In genomic region chr5:17680862-17681261, GRCm38 (mm10) we compare ENCODE assay signal across 30 mouse cellular contexts.
"Had no signal": no experiment of that assay in that cellular context is flagged by ENCODE, and none has a peak within 500 bp of the region (broad histone marks: within the 10 kb centered on the region; RNA-seq: fewer than 3 reads in every experiment).

No protein-coding gene starts in this region.

- ATAC-seq: liver, postnatal 0 days; lung, postnatal 0 days; midbrain, embryonic 13.5 days; midbrain, embryonic 15.5 days; midbrain, embryonic 16.5 days had no signal

- H3K4me3 ChIP-seq: left cerebral cortex, adult 2 months; limb, embryonic 10.5 days; limb, embryonic 12.5 days; limb, embryonic 13.5 days; limb, embryonic 15.5 days; liver, embryonic 15.5 days; lung, embryonic 15.5 days; megakaryocyte, embryonic 14.5 days; midbrain, embryonic 10.5 days; midbrain, embryonic 12.5 days; midbrain, embryonic 13.5 days; midbrain, embryonic 15.5 days; myocyte; neural tube, embryonic 12.5 days; neural tube, embryonic 13.5 days had no signal

- H3K27me3 ChIP-seq: limb, embryonic 12.5 days; limb, embryonic 13.5 days; limb, embryonic 15.5 days; liver, embryonic 15.5 days; lung, embryonic 15.5 days; megakaryocyte, embryonic 14.5 days; midbrain, embryonic 12.5 days; midbrain, embryonic 13.5 days; midbrain, embryonic 15.5 days; neural tube, embryonic 12.5 days; neural tube, embryonic 13.5 days had no signal

- H3K4me2 ChIP-seq: limb, embryonic 12.5 days; limb, embryonic 13.5 days; limb, embryonic 15.5 days; liver, embryonic 15.5 days; lung, embryonic 14.5 days; lung, embryonic 15.5 days; midbrain, embryonic 11.5 days; midbrain, embryonic 12.5 days; midbrain, embryonic 13.5 days; midbrain, embryonic 15.5 days; neural tube, embryonic 12.5 days; neural tube, embryonic 13.5 days had no signal

- H3K4me1 ChIP-seq: limb, embryonic 10.5 days; limb, embryonic 12.5 days; limb, embryonic 13.5 days; limb, embryonic 15.5 days; liver, embryonic 15.5 days; lung, embryonic 15.5 days; megakaryocyte, embryonic 14.5 days; midbrain, embryonic 10.5 days; midbrain, embryonic 12.5 days; midbrain, embryonic 13.5 days; midbrain, embryonic 15.5 days; neural tube, embryonic 12.5 days; neural tube, embryonic 13.5 days had no signal

- H3K36me3 ChIP-seq: limb, embryonic 10.5 days; limb, embryonic 12.5 days; liver, embryonic 15.5 days; lung, embryonic 15.5 days; midbrain, embryonic 10.5 days; midbrain, embryonic 12.5 days; midbrain, embryonic 13.5 days; midbrain, embryonic 15.5 days; neural tube, embryonic 12.5 days; neural tube, embryonic 13.5 days had no signal

- H3K9ac ChIP-seq: limb, embryonic 12.5 days; limb, embryonic 13.5 days; limb, embryonic 15.5 days; liver, embryonic 15.5 days; liver, postnatal 0 days; lung, embryonic 14.5 days; lung, embryonic 15.5 days; midbrain, embryonic 12.5 days; midbrain, embryonic 13.5 days; midbrain, embryonic 15.5 days; neural tube, embryonic 12.5 days; neural tube, embryonic 13.5 days had no signal

- H3K27ac ChIP-seq: left cerebral cortex, adult 2 months; limb, embryonic 10.5 days; limb, embryonic 12.5 days; limb, embryonic 13.5 days; limb, embryonic 15.5 days; liver, embryonic 15.5 days; lung, embryonic 15.5 days; macrophage; midbrain, embryonic 10.5 days; midbrain, embryonic 12.5 days; midbrain, embryonic 13.5 days; midbrain, embryonic 15.5 days; neural tube, embryonic 12.5 days; neural tube, embryonic 13.5 days had no signal

- H3K9me3 ChIP-seq: limb, embryonic 10.5 days; limb, embryonic 12.5 days; limb, embryonic 13.5 days; limb, embryonic 15.5 days; liver, embryonic 15.5 days; lung, embryonic 15.5 days; megakaryocyte, embryonic 14.5 days; midbrain, embryonic 10.5 days; midbrain, embryonic 12.5 days; midbrain, embryonic 13.5 days; midbrain, embryonic 15.5 days; neural tube, embryonic 12.5 days; neural tube, embryonic 13.5 days had no signal

- DNase-seq: left cerebral cortex, postnatal 4 days; liver; liver, postnatal 0 days; lung, adult 18-20 months; lung, adult 2 months; lung, embryonic 14.5 days; lung, postnatal 10 days; lung, postnatal 14 days; lung, postnatal 36 days; lung, postnatal 4 days; midbrain, embryonic 14.5 days had no signal
